Mouse (Mus musculus): Measurements from ENCODE around the gene Slc9b1. TPM values are rescaled to one million over a fixed set of nuclear protein-coding genes. Genes with fewer than 3 reads are reported as not detected.

Slc9b1 gene
- polyA plus RNA-seq, 1 experiment from 2014 or later = not detected

DNA sequence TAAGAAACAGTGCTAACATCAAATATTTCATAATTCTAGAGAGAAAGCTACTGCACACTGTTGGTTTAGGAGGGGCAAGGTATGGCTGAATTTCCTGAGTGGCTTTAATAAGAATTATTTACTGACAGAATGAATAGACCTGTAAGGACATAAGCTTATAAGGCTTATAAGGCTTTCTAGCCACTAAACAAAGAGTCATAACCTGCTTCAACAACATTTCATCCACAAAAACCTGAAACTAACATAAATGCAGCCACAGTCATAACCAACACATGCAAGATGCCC lies 73.4 kb downstream of the Slc9b1 start:
- H3K9ac ChIP-seq (replicated peaks; ENCODE audit: low read depth, low read length) = no peak overlapping the region
- ATAC-seq = no peak
- H3K4me1 ChIP-seq (replicated peaks; ENCODE audit: control insufficient read depth, insufficient read depth, low read length) = peaks cover 13% of the 10 kb centered on the region
- no peak overlapping the region for H3K4me3 ChIP-seq (replicated peaks; ENCODE audit: low read length)
- no peaks in the 10 kb centered on the region for H3K9me3 ChIP-seq (ENCODE audit: control insufficient read depth, low read length)
- no peaks in the 10 kb centered on the region for H3K36me3 ChIP-seq (ENCODE audit: control insufficient read depth, insufficient read depth)
- H3K4me2 ChIP-seq (ENCODE audit: low read length) = no peak overlapping the region
- H3K27ac ChIP-seq (ENCODE audit: low read length) = no peak overlapping the region
- H3K27me3 ChIP-seq (replicated peaks; ENCODE audit: control insufficient read depth, insufficient read depth, low read length) = no peaks in the 10 kb centered on the region

DNA sequence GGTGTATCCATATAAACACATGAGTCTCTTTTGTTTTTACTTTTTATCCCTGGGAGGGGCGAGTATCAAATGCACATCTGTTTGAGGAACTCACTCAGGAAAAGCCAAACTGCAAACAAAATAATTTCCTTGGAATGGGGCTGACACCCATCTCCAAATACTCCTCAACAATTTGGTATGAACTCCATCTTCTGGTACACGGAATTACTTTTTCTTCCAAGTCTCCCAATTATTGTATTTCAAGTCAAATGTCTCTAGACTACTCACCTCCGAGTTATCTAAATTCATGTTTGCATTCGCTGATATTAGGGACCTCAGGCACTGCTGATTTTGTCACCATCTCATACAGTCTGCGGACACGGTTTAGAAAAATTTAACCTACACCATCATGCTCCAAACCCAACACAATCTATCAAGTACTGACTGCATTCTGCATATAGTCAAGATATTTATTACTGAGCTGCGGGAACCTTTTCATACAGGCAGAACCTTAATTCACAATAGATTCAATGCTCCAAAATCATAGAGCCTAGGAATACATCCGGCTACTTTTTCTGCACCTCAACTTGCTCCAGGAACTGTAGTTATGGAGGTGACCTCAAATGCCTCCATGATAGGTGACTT lies 74.5 kb downstream of the Slc9b1 start:
- ATAC-seq = no peak
- 24% methylated on average over 8 of the region's 8 CpGs for WGBS
- H3K9me3 ChIP-seq (ENCODE audit: control insufficient read depth, low read length) = no peaks in the 10 kb centered on the region

DNA sequence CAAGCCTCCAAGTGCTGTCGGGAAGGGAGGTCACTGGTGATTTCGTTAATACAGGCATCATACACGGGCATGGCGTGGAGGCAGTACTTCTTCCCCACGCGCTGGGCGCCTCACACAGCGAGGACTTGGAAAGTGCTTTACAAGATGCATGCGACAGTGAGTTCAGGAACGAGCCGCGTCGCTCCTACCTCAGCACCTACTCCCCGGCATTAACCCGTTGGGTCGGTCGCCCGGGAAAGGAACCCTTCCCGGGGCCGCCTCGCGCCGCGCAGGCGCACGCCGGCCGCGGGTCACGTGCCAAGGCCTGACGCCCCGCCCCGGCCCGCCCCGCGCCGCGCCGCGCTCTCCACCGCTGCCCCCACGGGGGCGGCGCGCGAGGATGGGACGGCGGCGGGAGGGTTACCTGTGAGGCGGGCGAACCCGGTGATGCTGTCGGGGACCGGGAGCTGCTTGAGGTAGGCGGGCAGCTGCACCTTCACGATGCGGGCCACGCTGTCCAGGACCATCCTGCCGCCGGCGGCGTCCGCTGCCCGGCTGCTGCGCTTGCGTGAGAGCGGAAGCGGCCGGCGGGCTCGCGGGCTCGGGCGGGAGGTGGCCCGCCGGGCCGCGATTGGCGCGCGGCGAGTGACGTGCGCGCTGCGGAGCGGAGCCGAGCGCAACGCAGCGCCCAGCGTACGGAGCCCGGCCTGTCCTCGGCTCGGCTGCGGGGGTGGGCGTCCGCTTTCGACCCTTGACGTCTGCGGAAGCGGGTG lies 75.2 kb downstream of the Slc9b1 start:
- under 1% methylated on average over 101 of the region's 103 CpGs for WGBS
- Histone ChIP-seq H3K27me3 (replicated peaks; ENCODE audit: control insufficient read depth, insufficient read depth, low read length) (no peaks in the 10 kb centered on the region), H3K9me3 (ENCODE audit: control insufficient read depth, low read length) (no peaks in the 10 kb centered on the region)

More for the DNA sequence above, 74.5 kb downstream of the Slc9b1 start:
- H3K36me3 ChIP-seq (ENCODE audit: control insufficient read depth, insufficient read depth) = no peaks in the 10 kb centered on the region
- H3K4me2 ChIP-seq (ENCODE audit: low read length) = peak overlapping the region; percentile 76
- no peaks in the 10 kb centered on the region for H3K27me3 ChIP-seq (replicated peaks; ENCODE audit: control insufficient read depth, insufficient read depth, low read length)
- H3K27ac ChIP-seq (ENCODE audit: low read length) = peak overlapping the region; percentile 98
- peaks cover 13% of the 10 kb centered on the region for H3K4me1 ChIP-seq (replicated peaks; ENCODE audit: control insufficient read depth, insufficient read depth, low read length)
- peak overlapping the region; percentile 94 for H3K9ac ChIP-seq (replicated peaks; ENCODE audit: low read depth, low read length)
- H3K4me3 ChIP-seq (replicated peaks; ENCODE audit: low read length) = peak overlapping the region; percentile 85

DNA sequence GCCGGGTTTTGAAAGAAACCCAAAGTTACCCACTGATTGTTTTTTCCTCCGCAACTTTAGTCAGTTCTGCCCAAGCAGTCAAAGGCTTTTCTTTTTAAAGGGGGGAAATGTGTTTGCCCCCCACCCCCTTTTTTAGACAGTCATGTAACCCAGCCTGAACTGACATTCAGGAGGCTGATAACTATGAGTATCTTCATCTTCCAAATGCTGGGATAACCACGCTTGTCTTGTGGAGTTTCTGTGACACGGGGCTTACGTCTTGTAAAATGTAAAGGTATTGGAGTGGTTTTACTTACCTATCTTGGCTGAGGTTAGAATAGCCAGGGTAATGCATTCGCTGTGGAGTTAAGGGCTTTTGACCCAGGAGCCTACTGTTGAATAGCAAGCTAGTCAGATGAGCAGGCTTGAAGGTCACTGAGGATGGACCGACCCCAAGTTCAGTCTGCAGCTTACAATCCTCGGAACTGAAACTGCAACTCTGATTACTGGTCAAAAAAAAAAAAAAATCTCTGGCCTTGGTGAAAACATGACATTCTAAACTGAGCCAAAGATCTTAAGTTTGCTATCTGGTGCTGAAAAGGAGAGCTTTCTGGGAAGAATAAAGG lies 75.9 kb downstream of the Slc9b1 start, which contains the start of gene Cisd2:
Cisd2 (minus strand) TSS at position 318 of the 605 bp plus-strand sequence.
- Histone ChIP-seq H3K4me3 (replicated peaks; ENCODE audit: low read length) (peak within 1 kb of the TSS; percentile 85), H3K4me2 (ENCODE audit: low read length) (peak within 1 kb of the TSS; percentile 76), H3K27me3 (replicated peaks; ENCODE audit: control insufficient read depth, insufficient read depth, low read length) (no peaks in the 10 kb centered on the region), H3K9ac (replicated peaks; ENCODE audit: low read depth, low read length) (peak within 1 kb of the TSS; percentile 94), H3K9me3 (ENCODE audit: control insufficient read depth, low read length) (no peaks in the 10 kb centered on the region), H3K4me1 (replicated peaks; ENCODE audit: control insufficient read depth, insufficient read depth, low read length) (peaks cover 13% of the 10 kb centered on the region), H3K27ac (ENCODE audit: low read length) (peak within 1 kb of the TSS; percentile 98), H3K36me3 (ENCODE audit: control insufficient read depth, insufficient read depth) (no peaks in the 10 kb centered on the region)
- whole genome bisulfite sequencing = 3% methylated on average over 8 of the region's 8 CpGs
- ATAC-seq = peak; percentile 21

More for the DNA sequence above, 75.2 kb downstream of the Slc9b1 start:
- Histone ChIP-seq H3K27ac (ENCODE audit: low read length) (peak overlapping the region; percentile 98), H3K9ac (replicated peaks; ENCODE audit: low read depth, low read length) (peak overlapping the region; percentile 94), H3K36me3 (ENCODE audit: control insufficient read depth, insufficient read depth) (no peaks in the 10 kb centered on the region), H3K4me1 (replicated peaks; ENCODE audit: control insufficient read depth, insufficient read depth, low read length) (peaks cover 13% of the 10 kb centered on the region), H3K4me2 (ENCODE audit: low read length) (peak overlapping the region; percentile 76), H3K4me3 (replicated peaks; ENCODE audit: low read length) (peak overlapping the region; percentile 85)
- ATAC-seq = peak; percentile 98

DNA sequence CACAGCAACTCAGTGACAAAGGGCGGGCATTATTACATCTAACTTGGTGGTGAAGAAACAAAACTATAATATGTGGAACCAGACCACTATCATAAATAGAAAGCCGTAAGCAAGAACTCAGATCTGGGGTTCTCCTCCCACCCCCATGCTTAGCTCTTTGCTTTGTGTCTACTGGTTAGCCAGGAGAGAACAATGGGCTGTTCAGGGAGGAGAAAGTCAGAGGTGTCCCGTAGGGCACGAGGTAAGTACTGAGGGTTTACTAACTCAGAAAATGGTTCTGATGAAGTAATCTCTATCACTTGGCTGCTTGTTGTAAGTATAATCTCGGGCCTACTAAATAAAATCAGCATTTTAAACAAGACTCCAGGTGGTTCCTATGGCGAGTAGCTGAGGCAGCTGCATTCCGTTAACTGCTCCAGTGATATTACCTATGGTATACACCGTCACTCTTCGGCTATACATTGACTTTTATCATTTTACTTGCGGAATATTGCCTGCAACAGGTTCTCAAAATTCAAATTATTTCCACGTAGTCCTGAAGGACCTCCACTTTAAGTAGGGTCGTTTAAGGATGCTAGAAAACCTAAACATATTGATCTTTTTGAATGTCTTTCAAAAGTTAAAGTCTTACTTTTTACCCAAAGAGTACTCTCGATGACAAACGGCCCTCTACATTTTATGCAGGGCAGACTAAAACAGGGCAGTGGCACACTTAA lies 89.2 kb downstream of the Slc9b1 start:
- Histone ChIP-seq H3K4me2 (ENCODE audit: low read length) (peak overlapping the region; percentile 49), H3K4me3 (replicated peaks; ENCODE audit: low read length) (peak overlapping the region; percentile 71), H3K36me3 (ENCODE audit: control insufficient read depth, insufficient read depth) (no peaks in the 10 kb centered on the region), H3K4me1 (replicated peaks; ENCODE audit: control insufficient read depth, insufficient read depth, low read length) (peaks cover 15% of the 10 kb centered on the region), H3K27me3 (replicated peaks; ENCODE audit: control insufficient read depth, insufficient read depth, low read length) (no peaks in the 10 kb centered on the region), H3K27ac (ENCODE audit: low read length) (peak overlapping the region; percentile 84), H3K9ac (replicated peaks; ENCODE audit: low read depth, low read length) (peak overlapping the region; percentile 63), H3K9me3 (ENCODE audit: control insufficient read depth, low read length) (no peaks in the 10 kb centered on the region)
- no peak for ATAC-seq
- WGBS = 31% methylated on average over 14 of the region's 14 CpGs

DNA sequence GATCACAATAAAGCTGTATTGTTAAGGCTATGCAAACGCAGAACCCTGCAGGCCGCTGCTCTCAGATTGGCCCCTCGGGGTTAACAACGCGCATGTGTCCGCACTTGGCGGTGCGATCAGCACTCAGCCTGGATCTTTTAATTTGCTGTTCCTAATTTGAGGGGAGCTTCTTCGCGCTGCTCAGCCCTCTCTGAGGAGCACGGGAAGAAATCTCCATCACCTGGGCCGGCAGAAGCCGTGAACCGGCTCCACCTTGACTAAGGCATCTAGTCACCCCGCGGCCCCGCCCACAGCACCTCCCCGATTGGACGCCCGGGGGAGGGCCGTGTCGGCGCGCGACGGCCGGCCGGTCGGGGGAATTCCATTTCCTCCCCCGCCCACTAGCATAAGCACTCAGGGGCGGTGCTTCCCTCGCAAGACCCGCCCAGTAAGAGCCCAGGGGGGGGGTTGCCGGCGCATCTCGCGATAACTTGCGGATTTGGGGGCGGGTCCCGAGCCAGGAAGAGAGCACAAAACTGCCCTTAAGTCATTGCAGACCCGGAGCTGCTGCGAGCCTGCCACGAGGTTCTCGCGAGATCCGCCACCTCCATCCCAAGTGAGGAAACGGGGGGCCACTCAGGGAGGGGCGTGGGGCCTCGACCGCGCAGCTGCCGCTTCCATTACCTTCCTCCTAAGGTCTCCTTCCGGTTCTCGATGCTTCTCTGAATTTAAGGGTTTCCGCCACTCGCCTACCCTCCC lies 90.1 kb downstream of the Slc9b1 start, which contains the start of gene Ube2d3:
Ube2d3 (plus strand) TSS at position 392 of the 738 bp plus-strand sequence.
- Histone ChIP-seq H3K9ac (replicated peaks; ENCODE audit: low read depth, low read length) (peak within 1 kb of the TSS; percentile 94), H3K9me3 (ENCODE audit: control insufficient read depth, low read length) (no peaks in the 10 kb centered on the region), H3K4me1 (replicated peaks; ENCODE audit: control insufficient read depth, insufficient read depth, low read length) (peaks cover 15% of the 10 kb centered on the region), H3K27me3 (replicated peaks; ENCODE audit: control insufficient read depth, insufficient read depth, low read length) (no peaks in the 10 kb centered on the region), H3K27ac (ENCODE audit: low read length) (peak within 1 kb of the TSS; percentile 100), H3K4me2 (ENCODE audit: low read length) (peak within 1 kb of the TSS; percentile 49), H3K36me3 (ENCODE audit: control insufficient read depth, insufficient read depth) (no peaks in the 10 kb centered on the region), H3K4me3 (replicated peaks; ENCODE audit: low read length) (peak within 1 kb of the TSS; percentile 71)
- under 1% methylated on average over 56 of the region's 56 CpGs for WGBS
- ATAC-seq = peak; percentile 95

DNA sequence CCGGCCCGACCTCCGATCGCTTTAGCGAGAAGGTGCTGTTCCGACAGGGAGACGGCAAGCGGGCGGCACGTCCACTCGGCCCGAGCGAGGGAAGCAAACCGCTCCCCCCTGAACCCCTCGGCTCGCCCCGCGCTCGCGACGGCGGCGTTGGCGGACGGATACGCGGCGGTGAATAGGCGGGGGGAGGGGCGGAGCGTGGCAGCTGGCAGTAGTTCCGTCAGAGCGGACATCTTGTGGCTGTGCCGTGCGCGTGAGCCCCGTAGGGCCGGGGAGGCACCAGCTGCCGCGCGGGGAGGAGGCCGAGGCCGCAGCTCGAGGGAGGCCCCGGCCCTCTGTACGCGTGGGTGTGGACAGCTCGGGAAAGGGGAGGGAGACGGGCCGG lies 90.7 kb downstream of the Slc9b1 start:
- H3K36me3 ChIP-seq (ENCODE audit: control insufficient read depth, insufficient read depth) = no peaks in the 10 kb centered on the region
- H3K27me3 ChIP-seq (replicated peaks; ENCODE audit: control insufficient read depth, insufficient read depth, low read length) = no peaks in the 10 kb centered on the region
- ATAC-seq = peak; percentile 77
- H3K9ac ChIP-seq (replicated peaks; ENCODE audit: low read depth, low read length) = peak overlapping the region; percentile 94
- H3K4me2 ChIP-seq (ENCODE audit: low read length) = peak overlapping the region; percentile 21
- WGBS = 0% methylated on average over 44 of the region's 50 CpGs
- no peaks in the 10 kb centered on the region for H3K9me3 ChIP-seq (ENCODE audit: control insufficient read depth, low read length)
- peak overlapping the region; percentile 71 for H3K4me3 ChIP-seq (replicated peaks; ENCODE audit: low read length)
- H3K27ac ChIP-seq (ENCODE audit: low read length) = peak overlapping the region; percentile 100
- H3K4me1 ChIP-seq (replicated peaks; ENCODE audit: control insufficient read depth, insufficient read depth, low read length) = peaks cover 19% of the 10 kb centered on the region

DNA sequence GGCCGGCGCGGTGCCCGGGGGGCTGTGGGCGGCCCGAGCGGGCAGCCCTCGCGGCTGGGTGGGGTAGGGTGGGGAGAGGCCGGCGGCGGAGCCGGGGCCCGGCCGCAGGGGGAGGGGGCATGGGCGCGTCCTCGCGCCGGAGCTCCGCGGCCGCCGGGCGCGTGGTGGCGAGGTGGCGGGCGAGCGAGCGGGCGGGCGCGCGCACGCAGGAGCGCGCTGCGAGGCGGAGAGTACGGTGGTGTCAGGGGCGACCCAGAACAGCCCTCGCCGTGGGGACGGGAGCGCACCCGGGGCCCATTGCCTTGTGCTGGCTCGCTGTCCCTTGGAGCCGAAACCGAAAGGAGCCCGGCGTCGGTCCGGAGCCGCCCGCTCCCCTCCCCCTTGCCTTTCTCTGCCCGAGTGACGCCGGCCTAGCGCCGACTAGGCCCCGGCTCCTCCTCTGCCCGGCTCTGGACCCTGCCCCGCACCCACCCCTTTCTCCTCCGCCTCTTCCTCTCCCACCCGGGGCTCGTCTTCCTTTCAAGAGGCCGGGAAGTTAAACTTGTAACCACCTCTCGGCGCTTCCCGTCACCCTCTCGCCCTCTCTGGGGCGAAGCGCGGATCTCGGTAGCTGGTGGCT lies 91.2 kb downstream of the Slc9b1 start:
- Histone ChIP-seq H3K27me3 (replicated peaks; ENCODE audit: control insufficient read depth, insufficient read depth, low read length) (no peaks in the 10 kb centered on the region), H3K36me3 (ENCODE audit: control insufficient read depth, insufficient read depth) (peaks cover 2% of the 10 kb centered on the region; the same call in 1 of the 2 replicates), H3K4me1 (replicated peaks; ENCODE audit: control insufficient read depth, insufficient read depth, low read length) (peaks cover 21% of the 10 kb centered on the region), H3K9ac (replicated peaks; ENCODE audit: low read depth, low read length) (peak overlapping the region; percentile 94), H3K4me3 (replicated peaks; ENCODE audit: low read length) (peak overlapping the region; percentile 71), H3K4me2 (ENCODE audit: low read length) (peak overlapping the region; percentile 92), H3K9me3 (ENCODE audit: control insufficient read depth, low read length) (no peaks in the 10 kb centered on the region), H3K27ac (ENCODE audit: low read length) (peak overlapping the region; percentile 100)
- 0% methylated on average over 49 of the region's 76 CpGs for WGBS
- peak; percentile 43 for ATAC-seq
